Mouse (Mus musculus): ENCODE measurements around the gene Dlx2.

Dlx2 gene

DNA sequence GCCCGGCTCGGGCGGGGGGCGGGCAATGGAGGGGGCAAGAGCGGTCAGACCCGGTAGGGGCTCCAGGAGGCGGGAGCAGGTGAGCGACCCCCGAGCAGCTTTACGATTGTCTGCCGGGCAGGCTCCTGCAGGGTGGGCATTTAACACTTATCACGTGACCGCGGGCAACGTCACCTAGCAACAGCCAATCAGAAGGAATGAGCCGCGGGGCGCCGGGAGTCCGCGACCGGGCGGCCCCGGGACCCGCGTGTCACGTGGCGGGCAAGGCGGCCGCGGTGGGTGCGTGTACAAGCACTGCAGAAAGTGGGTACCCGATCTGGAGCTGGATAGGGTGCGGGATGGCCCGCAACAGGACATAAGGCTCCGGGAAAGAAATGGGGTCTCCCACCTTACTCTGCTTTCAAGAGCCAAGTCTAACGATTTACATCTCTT, at the start of gene Dlx2:
Dlx2 (minus strand) TSS at position 115 of the 432 bp plus-strand sequence.
- DNase-seq (ENCODE audit: low read depth, low spot score): peak; percentile 82

DNA sequence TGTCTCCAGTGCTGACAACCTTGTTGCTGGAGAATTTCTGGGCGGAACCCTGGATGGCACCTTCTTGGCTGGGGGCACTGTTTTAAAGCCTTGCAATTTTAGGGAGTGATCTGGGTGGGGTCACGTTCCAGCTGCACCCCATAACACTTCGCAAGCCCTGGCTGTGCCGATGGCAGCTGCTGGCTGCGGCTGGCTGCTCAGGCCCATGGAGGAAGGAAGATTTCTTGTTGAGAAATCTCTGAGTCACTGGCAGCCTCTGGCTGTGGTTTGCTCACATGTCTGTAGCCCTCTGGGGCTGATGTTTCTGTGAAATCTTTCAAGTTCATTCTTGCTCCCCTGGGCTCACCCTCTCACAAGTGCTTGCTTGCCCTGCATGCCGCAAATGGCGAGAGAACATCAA, 47.9 kb upstream of the Dlx2 start:
- peak; percentile 87 for DNase-seq (ENCODE audit: low read depth, low spot score)

DNA sequence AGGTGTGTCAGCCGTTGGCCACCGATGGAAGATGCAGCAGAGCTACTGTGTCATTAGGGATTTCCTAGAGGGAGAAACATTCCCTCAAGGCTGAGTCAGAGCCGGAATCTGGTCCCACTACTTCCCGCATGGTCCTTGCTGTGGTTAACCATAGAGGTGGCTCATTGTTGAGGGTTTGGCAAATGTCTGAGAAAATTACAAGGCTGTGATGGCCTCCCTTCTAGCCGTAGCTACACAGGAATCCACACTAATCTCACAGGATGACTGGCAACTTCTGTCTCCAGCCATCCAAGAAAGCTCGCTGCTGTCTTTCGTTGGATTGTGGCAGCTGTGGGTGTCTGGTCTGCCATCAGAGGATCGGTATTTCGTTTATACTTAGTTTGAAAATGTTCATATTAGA, 42.6 kb upstream of the Dlx2 start:
- DNase-seq (ENCODE audit: low read depth, low spot score): peak; percentile 93

DNA sequence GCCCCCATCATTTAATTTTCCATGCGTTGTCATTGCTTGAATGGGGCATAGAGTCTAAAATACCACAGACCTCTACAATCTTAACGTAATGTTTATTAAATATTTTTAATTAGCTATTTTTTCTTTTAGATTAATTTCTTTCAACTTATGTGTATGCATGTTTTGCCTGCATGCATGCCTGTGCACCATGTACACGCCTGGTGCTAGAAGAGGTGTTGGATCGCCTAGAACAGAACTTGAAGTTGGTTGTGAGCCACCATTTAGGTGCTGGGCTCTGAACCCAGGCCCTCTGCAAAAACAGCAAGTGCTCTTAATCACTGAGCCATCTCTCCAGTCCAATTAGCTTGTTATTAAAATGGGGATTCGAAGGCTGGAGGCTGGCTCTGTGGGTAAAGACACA, 34.9 kb upstream of the Dlx2 start:
- no peak for DNase-seq (ENCODE audit: low read depth, low spot score)

DNA sequence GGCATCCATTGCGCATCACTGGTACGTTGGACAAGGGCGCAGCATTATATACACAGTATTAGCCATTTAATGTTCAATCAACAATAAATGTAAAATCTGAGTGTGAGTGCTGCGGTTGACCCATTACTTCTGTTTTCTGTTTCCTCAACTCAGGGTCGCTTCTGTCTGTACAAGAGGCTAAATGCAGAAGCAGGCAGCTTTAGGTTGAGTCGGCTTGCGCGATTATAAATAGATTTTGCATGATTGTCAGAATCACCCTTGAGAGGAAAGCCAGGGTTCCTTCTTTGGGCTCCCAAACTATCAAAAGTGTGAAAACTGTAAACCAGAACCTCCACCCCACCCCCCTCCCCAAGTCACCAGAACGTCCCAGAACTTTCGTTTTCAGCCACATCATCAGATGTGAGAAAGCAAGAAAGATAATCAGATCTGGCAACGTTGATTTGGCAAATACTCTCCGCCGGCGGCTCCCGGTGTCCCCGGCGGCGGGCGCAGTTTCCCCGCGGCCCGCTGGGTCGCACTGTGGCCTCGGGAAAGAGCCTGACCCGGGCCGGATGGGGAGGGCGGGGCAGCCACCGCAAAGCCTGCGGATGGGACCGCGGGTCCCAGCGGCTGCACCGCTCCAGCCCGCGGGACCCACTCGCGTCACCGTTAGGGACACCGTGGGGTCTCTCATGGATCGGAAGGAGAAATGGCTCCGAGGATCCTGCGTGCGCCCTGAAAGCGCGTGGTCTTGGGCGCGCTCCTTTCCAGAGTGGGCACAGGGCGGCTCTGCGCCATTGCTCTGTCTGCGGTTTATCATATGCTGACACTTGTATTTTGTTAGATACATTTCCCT, 34.3 kb upstream of the Dlx2 start:
- no peak for DNase-seq (ENCODE audit: low read depth, low spot score)

DNA sequence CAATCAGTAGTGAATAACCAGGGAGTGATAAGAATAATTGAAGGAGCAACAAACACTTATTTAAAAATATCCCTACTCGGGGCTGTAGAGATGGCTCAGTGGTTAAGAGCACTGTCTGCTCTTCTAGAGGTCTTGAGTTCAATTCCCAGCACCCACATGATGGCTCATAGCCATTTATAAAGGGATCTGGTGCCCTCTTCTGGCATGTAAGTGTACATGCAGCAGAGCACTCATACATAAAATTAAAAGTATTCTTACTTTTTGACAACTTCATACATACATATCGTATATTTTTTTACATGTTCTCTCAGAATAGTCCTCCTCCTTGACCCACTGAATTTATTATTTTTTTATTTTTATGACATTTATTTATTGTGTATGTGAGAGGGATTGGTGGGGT, 30.5 kb upstream of the Dlx2 start:
- DNase-seq (ENCODE audit: low read depth, low spot score): no peak

DNA sequence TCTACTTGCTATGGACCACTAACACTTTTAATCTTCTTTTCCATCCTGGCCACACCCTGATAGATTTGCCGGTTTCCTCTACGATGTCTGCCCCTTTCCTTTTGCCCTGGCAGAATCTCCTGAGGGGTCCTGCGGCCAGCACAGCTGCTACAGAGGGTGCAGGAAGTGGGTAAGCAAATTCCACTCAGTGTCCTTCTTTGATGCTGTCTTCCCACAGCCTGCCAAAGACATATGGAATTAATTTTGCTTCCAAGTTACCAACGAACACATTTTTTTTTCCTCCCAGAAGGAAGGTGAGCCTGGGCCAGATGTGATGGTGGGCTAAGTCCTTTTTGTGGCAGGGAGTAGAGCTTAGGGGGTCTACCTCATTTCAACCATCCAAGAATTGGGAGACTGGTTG, 27.2 kb upstream of the Dlx2 start:
- peak; percentile 81 for DNase-seq (ENCODE audit: low read depth, low spot score)

DNA sequence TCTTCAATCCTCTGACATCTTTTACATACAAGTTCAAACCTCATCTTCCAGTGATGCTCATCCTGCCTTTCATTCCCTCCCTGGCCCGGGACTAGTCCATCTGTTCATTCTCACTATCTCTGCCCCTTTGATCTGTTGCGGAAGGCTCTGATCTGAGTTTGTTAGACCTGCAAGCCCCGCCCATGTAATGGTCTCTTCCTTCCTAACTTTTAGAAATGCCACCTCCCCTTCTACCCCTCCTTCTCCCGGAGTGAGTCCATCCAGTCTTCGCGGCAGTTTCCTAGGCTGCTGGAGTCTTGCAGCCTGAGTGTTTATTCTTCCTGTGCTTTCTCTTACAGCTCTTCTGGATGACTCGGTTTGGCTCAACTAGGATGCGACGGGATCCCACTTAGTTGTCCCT, 19.9 kb upstream of the Dlx2 start:
- no peak for DNase-seq (ENCODE audit: low read depth, low spot score)

DNA sequence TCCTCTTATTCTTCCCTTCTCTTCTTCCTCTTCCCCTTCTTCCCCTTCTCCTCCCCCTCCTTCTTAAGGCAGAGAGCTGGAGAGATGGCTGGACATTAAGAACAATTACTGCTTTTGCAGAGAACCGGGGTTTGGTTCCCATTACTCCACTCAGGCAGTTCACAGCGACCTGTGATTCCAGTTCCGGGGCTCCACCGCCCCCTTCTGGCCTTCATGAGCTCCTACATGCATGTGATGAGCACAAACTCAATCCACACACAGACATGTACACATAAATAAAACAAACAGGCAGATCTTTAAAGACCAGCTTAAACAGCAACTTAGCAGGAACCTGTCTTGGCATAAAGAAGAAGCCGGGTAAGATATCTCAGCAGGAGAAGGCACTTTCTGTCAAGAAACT, 9.5 kb upstream of the Dlx2 start:
- DNase-seq (ENCODE audit: low read depth, low spot score): no peak

DNA sequence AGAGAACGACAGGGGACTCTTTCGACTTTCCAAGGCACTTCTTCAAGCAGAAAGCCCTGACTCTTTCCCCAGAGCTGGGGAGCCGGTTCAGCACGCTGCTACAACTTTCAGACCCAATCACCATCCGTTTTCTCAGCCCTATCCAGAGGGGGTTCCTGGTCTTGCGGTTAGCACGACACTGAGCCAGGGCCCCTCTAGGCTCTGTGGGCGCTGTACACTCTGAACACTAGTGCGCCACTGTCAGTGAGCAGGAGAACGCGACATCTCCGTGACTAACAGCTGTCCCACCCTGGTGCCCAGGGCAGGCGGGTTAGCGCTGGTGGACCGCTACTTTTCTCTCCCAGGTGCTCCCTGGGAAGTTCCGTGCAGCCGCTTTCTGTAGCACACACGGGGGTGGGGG, 5.2 kb upstream of the Dlx2 start:
- no peak for DNase-seq (ENCODE audit: low read depth, low spot score)

DNA sequence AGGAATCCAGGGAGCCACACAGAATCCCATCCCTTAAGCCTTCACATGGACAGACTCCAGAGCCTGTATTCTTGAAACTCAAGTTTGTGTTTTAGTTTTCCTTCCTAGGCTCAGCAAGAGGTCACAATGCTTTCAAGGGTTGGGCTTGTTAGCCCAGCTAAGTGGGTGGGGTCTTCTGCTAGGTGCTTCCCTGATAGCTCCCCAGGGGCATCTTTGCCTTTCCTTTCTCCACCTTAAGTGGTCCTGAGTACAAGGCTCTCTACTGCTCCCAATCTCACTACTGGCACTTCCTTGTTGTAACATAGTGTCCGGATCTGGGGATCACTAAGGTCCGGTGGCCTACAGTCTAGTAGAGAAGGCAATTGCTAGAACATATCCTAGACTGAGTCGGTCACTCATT, 3.8 kb upstream of the Dlx2 start:
- no peak for DNase-seq (ENCODE audit: low read depth, low spot score)

DNA sequence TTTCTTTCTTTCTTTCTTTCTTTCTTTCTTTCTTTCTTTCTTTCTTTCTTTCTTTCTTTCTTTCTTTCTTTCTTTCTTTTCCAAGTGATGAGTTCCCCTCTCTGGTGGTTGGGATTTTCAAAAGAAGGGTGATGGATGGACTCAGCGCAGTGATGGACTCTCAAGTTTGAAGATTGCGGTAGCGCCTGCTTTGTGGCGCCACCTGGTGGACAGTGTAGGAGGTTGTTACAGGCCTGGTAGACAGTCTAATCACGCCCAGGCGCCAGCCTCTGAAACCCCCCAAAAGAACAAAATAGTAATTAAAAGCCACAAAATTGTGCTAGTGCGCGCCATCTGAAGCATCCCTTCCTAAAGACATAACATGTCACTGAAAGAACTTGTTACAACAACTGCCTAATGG, 1.3 kb upstream of the Dlx2 start:
- DNase-seq (ENCODE audit: low read depth, low spot score): peak; percentile 95

DNA sequence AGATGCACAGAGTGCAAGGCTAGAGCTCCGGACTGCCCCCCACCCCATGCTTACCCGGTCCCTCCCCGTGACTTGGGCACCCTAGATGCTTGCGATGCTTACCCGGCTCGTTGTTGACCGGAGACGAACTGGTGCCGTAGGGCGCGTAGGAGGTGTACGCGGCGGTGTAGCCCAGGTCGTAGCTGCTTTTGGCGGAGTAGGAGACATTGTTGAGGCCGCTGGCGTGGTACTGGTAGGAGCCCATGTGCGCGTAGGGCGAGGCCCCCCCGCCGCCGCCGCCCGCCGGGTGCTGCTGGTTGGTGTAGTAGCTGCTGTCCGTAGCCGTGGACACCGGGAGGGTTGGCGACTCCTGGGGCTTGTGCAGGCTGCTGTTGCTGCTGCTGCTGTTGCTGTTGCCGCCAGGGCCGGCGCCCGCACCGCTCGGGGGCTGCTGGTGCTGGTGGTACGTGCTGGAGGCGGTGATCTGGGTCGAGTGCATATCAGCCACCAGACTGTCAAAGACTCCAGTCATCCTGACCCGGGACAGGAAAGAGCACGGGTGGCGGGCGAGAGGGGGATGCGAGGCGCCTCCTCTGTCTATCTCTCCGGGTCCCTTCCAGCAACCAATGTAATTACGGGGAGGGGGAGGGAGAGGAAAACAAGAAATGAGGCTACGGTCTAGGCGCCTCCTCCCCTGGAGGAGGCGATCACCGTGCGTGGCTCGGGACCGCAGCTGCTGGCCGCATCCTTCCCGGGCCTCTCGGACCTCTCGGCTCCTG, 493 bp downstream of the Dlx2 start:
- DNase-seq (ENCODE audit: low read depth, low spot score): peak; percentile 74

DNA sequence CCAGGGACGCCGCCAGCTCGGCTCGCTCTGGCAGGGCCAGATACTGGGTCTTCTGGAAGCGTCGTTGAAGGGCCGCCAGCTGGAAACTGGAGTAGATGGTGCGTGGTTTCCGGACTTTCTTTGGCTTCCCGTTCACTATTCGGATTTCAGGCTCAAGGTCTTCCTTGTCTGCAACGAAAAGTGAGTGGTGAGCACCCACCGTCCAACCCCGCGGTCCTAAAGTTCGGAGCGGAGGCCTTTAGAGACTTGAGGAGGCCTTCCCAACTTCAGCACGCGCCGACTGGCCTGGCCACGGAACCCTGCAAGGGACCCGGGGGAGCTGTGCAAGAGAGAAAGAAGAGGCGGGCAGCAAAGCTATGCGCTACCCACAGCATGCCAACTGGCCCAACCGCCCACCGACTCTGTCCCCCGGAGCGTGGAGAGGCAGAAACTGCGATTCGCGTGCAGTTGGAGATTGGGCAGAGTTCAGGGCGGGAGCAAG, 1.1 kb downstream of the Dlx2 start:
- peak; percentile 57 for DNase-seq (ENCODE audit: low read depth, low spot score)

DNA sequence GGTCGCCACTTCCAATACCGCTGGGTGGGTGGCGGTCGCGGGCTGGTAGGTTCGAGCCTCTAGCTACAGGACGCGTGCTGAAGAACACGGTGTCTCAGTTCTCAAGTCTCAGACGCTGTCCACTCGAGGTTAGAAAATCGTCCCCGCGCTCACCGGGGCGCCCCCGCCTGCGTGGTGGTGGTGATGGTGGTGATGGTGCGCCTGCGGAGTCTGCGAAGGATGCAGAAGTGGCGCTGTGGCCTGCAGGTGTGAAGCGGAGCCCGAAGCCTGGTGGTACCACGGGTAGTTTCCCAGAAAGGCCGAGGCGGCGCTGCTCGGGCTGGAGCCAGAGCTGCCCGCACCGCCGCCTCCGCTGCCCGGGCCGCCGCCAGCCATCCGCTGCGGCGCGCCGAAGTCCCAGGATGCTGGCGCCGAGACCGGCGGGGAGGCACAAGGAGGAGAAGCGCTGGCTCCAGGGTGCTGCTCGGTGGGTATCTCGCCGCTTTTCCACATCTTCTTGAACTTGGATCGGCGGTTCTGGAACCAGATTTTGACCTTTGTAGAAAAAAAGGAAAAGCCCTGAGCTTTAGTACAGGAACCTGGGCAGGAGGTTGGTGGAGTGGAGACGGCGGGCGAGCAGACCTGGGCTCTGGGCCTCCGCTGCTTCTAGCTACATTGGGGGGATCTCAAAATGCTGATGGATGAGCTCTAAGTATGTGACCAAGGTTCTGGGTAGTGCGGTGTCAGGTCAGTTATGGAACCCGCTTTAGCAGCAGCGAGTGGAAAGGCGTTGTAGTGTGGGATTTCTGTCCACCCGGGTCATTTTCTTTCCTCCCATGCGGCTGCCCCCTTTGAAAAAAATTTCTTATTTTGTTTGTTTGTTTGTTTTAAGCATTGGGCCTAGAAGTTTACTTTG, 1.9 kb downstream of the Dlx2 start:
- peak; percentile 34 for DNase-seq (ENCODE audit: low read depth, low spot score)

DNA sequence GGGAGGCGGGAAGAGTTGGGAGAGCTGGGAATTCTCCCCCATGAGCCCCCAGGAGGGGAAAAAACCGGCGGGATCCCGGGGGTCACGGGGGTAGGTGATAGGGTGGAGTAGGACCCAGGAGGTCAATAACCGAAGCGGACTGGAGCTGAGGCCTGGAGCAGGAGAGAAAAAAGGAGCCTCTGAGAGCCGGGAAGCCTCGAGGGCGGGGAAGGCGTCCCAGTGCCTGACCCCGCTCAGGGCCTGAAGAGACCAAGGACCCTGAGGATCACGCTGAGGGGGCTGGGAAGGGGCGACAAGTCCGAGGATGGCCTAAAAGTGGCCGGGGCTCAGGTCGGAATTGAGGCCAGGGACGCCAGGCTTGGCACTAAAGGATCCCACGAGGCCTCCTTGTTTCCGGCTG, 2.6 kb downstream of the Dlx2 start:
- peak; percentile 31 for DNase-seq (ENCODE audit: low read depth, low spot score)

DNA sequence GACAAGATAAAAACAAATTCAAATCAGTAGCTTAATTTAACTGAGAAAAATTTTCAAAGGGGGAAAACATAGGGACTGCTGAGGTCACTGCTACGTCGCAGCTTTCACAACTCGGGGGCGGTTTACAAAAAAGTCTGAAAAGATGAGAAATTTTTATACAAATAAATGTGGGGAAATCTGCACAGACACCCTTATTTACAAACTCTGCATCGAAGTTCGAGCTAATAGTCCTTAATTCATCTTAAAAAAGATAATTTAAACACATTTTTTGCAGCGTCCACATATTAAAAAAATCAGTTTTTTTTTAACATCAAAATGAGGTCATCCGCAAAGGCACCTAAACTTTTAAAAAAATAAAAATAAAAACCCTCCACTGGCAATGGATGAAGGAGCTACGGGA, 3.0 kb downstream of the Dlx2 start:
- peak; percentile 50 for DNase-seq (ENCODE audit: low read depth, low spot score)

DNA sequence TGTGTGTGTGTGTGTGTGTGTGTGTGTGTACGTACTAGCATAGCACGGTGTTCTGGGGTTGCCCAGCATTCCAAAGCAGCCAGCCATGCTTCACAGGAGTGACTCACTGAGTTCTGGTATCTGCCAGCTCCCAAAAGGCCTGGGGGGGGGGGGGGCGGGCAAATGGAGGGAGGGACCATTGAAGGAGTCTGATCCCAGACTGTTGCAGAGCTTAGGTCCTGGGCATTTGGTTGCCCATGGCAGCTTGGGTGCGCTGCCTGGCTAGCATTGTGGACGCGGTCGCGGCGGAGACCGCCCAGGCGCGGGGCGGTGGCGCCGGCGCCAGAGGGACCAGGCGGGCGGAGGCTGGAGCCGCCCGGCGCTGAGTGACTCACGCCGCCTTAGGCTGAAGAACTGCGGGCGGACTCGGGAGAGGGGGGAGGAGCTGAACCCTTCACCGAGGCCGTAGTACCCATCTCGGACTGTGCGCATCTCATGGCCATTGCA, 3.7 kb downstream of the Dlx2 start:
- DNase-seq (ENCODE audit: low read depth, low spot score): peak; percentile 96

DNA sequence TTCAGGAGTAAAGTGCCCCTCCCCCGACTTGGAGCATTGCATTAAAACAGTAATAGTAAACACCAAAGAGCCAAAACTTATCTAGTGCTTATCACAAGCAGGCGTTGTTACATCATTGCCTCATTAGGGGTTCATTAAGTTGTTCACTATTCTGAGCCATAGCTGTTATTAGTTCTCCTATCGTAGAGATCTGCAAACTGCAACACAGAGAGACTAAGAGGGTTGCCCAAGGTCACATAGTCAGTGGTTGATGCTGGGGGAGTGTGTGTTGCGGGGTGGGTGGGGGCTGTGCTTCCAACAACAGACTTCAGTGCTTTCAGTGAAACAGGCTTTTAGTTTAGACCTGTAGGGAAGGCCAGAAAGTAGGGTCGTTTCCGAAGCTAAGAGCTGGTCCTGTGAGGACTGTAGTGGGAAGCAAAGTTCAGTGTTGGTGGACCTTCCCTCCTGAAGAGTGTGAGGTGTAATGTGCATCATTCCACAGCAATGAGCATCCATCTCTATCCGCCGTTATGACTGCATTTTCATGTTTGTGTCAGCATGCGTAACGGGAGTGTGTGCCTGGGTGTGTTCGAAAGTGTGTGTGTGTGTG, 4.2 kb downstream of the Dlx2 start:
- DNase-seq (ENCODE audit: low read depth, low spot score): peak; percentile 46

DNA sequence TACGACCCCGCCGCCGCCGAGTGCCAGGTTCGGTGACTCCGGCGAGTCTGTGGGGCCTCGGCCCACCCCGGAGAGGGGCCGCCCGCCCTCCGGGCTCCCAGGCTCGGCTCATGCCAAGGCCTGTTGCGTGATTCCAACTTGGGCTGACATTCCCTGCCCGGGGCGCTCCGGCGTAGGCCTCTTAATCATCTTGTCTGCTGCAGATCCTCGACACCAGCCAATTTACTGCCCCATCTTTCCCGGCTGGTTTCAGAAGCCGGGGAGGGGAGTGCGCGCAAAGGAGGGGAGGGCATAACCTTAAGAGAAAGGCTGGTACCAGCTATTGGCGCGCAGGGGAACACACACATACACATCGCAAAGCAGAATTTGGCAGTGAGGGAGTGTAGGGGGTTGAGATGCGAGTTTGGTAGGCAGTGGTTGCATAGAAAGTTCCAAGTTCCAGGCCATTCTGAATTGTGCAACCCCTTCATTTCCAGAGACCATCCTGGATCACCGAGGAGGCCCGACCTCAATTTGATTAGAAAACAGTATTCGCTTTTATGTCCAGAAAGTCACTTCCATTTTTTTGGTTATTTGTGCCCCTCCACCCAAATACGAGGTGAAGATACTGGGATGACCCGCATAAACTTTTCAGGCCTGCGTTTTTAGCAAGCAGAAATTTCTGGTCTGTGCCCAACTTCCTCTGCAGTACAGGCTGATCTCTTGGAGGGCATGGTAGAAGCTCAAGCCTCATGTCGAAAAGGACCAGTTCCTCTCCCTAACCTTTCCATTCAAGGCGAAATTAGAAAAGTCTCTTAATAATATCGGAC, 4.9 kb downstream of the Dlx2 start:
- peak; percentile 64 for DNase-seq (ENCODE audit: low read depth, low spot score)

All from 3T3-L1 (cell line).